Mouse (Mus musculus): ENCODE results near the gene Mtg2. TPM values are rescaled to one million over a fixed set of nuclear protein-coding genes. Genes with fewer than 3 reads are reported as not detected.

Mtg2 gene
- 30.3 and 44.3 TPM in 2 replicates for polyA plus RNA-seq (2012; rRNA removed)

DNA sequence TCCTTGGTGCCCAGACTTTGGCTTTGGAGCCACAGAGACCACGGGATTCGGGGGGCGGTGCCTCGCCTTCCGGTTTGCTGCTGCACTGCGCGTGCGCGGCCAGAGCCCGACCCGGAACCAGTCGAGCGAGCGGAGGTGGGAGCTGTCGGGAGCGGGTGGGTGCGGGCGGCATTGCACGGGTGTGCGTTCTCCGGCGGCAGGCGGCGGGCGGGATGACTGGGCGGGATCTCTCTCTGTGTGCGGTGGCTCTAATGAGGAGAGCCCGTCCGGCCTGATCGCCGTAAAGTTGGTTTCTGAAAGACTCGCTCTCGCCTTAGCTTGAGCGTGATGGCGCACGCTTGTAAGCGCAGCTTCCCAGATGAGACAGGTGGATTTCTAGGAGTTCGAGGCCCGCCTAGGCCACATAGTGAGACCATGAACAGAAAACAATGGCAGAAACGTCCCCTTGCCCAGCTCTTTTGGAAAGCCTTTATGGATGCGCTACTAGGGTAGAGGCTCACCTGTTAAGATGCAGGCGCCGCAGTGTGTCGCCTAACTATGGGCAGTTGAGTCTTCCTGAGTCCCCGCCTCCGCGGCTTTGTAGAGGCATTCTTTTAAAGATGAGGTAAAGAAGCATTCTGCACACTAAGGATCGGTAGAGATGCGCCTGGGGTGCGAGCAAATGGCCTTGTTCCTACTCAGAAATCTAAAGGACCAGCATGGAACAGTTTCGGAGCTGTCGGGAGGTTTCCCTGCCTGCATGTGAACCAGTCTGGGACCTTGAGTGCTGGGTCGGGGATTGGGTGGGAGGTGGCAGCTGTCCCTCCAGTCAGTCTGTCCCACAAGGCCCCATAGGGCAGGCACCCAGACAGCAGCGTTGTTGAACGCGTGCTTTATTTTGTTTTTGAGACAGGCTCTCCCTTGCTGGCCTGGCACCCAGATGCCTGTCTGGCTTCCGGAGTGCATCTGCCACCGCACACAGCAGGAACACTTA is at the start of gene Mtg2:
Gene Mtg2 (plus strand): TSS at position 108 of the 973 bp plus-strand sequence.

DNA sequence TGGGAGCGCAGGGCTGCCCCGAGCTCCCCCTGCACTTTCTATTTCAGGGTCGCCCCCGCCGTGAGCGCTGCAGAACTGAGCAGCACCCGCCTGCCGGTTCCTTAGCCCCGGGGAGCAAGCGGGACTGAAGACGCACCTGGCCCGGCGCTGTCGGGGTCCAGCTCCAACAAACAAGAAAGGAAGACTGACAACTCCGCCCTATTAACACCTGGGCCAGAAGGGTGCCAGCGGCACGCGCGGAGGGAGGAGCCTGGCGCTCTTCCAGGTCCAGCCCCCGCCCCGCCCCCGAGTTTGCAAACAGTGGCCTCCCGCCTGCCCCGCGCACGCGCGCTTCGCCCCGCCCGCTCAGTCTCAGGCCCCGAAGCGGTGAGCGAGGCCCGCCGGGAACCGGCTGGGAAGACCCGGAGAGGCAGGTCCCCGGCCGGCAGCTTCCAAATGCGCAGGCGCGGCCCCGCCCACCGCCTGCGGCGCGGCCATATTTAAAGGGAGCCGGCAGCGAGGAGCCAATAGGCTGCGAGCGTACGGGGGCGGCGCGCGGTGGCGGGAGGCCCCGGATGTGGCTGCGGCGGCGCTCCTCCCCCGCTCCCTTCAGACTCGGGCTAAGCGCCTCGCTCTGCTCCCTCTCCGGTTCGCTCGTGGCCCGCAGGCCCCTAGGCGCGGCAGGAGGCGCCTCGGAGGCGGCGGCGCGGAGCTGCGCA is 45.8 kb upstream of the Mtg2 start, which contains the start of gene Lsm14b:
Gene Lsm14b (plus strand): TSS at position 587 of the 698 bp plus-strand sequence.

DNA sequence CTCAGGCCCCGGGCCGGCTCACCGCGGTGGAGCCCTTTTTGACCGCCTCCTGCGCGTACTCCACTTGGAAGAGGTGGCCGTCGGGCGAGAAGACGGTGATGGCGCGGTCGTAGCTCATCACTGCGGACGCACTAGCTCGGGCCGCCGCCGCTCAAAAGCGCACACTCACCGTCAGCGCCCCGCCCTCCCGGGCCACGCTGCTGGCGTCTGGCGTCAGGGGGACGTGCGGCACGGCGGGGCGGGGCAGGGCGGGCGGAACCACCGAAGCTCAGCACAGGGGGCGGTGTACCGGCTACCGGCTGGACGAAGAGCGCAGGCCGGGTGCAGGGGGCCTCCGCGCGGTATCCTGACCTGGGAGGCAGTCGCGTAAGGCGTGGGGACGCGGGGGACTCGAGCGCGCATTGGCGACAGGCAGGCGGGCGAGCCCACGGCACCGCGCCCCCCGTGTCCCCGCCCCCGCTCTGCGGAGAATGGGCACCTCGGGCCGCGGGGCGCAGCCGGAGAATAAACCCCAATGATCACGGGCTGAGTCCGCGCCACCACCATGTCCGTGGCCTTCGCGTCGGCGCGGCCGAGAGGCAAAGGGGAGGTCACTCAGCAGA is 28.0 kb upstream of the Mtg2 start, which contains the start of the genes Psma7 and Ss18l1:
Gene Psma7 (minus strand): TSS at position 178 of the 602 bp plus-strand sequence.
Gene Ss18l1 (plus strand): TSS at position 254 of the 602 bp plus-strand sequence.

DNA sequence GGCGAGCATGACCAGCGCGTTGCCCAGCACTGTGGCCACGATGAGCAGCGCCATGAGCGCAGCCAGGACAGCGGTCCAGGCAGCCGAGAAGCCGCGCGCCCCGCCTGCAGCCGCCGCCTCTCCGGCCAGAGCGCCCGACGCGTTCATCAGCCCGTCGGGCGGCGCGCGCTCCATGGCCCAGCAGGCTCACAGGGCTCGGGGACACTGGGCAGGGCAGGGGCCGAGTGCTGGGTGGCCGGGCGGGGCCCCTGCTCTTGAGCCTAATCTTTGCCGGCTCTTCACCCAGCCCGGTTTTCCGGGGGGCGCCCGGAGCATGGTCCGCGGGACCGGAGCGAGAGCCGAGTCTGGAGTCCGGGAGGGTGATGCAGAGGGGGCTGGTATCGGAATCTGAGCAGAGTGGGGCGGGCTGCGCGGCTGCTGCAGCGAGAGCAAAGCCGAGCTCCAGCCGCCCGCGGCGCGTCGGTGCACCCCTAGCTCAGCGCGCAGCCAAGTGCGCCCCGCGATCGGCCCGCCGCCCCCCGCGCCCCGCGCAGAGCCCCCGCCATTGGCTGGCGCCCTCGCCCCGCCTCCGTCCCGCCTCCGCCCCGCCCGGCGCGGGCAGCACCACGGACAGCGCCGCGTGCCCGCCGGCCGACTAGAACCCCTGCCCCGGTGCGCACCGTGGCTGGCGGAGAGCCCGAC is 33.7 kb downstream of the Mtg2 start, which contains the start of gene Hrh3:
Gene Hrh3 (minus strand): TSS at position 511 of the 681 bp plus-strand sequence.

DNA sequence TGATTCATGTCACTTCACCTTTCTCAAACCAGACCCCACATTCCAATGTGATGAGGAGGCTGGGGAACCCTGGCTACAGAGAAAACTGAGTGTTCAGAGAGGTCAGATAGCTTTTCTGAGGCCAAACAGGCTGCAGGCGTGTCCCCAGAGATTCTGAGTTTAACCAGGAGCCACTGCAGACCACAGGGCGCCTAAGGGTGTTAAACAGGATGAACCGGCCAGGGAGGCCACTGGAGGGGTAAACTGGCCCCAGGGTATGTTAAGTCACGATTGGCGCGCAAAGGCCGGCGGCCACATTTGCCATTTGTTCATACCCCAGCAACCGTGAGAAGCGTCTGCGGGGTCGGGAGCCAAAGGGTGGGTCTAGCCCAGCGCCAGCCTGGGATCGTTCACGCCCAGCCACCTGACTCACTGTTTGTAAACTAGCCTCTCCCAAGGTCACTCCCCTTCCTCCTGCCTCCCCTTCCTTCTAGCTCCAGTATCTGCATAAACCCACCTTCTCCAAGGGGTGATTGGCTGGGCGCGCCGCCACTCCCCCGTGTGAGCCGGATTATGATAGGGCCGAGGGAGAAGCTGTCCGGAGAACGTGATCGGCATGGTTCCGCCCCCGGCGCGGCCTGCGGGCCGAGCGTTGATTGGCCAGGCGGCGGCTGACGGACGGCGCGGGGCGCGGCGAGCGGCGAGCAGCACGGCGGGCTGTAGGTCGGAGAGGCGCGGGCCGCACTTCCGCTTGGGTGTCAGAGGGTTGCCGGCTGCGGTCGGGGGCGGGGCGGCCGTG is 48.5 kb downstream of the Mtg2 start, which contains the start of gene Osbpl2:
Gene Osbpl2 (plus strand): TSS at position 646 of the 778 bp plus-strand sequence.

Other genes with a start within 250 kb of the Mtg2 start
- 19.5 and 49.6 TPM in 2 replicates for gene Taf4, start 93.9 kb upstream of the Mtg2 start, polyA plus RNA-seq (2012; rRNA removed)
- gene Lsm14b, start 45.6 kb upstream of the Mtg2 start, polyA plus RNA-seq (2012; rRNA removed): 139 and 142 TPM in 2 replicates
- gene Psma7, start 28.2 kb upstream of the Mtg2 start, polyA plus RNA-seq (2012; rRNA removed): 428 and 481 TPM in 2 replicates
- gene Ss18l1, start 28.1 kb upstream of the Mtg2 start, polyA plus RNA-seq (2012; rRNA removed): 11.0 and 19.2 TPM in 2 replicates
- 6.2 TPM in 2 replicates for gene Hrh3, start 33.9 kb downstream of the Mtg2 start, polyA plus RNA-seq (2012; rRNA removed)
- gene Osbpl2, start 48.7 kb downstream of the Mtg2 start, polyA plus RNA-seq (2012; rRNA removed): 23.3 and 24.7 TPM in 2 replicates
- 91.3 and 116 TPM in 2 replicates for gene Adrm1, start 100.9 kb downstream of the Mtg2 start, polyA plus RNA-seq (2012; rRNA removed)
- 5.6 and 16.0 TPM in 2 replicates for gene Lama5, start 155.3 kb downstream of the Mtg2 start, polyA plus RNA-seq (2012; rRNA removed)
- gene Rps21, start 186.8 kb downstream of the Mtg2 start, polyA plus RNA-seq (2012; rRNA removed): 1,280 and 3,511 TPM in 2 replicates
- 19.3 and 32.7 TPM in 2 replicates for gene Cables2, start 202.9 kb downstream of the Mtg2 start, polyA plus RNA-seq (2012; rRNA removed)
- gene Rbbp8nl, start 219.3 kb downstream of the Mtg2 start, polyA plus RNA-seq (2012; rRNA removed): 0.13 and 0.19 TPM in 2 replicates